Mouse (Mus musculus) thymus, postnatal 4 days (tissue): Measurements from ENCODE around the gene Gm5773.
"Not testable (repeated sequence)": the region's sequence is repeated elsewhere in the genome, so short reads cannot be mapped to it uniquely, and the experiment has no call there.

ENCODE experiments used
- DNase-seq: peaks from one replicate; pipeline ENCODE4 v3.0.0; 2021

Gm5773 gene

DNA sequence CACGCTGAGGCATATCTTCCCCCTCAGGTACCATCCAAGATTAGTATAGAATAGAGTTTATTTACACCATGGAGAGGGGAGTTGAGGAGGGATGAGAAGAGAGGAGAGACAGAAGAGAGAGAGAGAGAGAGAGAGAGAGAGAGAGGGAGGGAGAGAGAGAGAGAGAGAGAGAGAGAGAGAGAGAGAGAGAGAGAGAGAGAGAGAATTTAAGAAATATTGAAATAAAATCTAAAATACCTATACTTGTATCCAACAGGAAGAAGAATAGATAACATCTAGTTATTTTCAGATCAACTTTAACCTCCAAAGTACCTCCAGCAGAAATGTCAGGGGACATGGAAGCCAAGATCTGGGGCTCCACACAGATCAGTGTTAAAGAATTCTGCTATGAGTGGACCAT lies at the start of gene Gm5773:
Gm5773 (plus strand) TSS at position 301 of the 400 bp plus-strand sequence.
- not testable (repeated sequence) for DNase-seq

DNA sequence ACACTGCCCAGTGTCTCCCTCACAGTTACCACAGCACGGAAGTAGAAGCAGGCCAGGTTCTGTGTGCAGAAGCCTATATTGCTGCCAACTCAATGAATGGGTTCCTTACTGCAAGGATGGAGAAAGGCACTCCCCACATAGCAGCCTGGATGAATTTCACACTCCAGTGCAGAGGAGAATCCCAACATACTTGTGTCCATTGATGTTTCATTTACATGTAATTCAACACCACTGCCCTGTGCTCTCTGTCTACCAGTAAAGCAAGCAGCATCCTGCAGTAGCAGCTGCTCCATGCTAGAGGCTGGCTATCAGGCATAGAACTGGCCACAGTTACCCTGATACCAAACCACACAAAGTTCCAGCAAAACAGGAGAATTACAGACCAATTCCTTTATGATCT lies 27.3 kb upstream of the Gm5773 start:
- DNase-seq = not testable (repeated sequence)

- DNase-seq = not testable (repeated sequence)
These were observed 18.8 kb upstream of the Gm5773 start for GRCm38 (mm10) chr3:93754022-93754421.

DNA sequence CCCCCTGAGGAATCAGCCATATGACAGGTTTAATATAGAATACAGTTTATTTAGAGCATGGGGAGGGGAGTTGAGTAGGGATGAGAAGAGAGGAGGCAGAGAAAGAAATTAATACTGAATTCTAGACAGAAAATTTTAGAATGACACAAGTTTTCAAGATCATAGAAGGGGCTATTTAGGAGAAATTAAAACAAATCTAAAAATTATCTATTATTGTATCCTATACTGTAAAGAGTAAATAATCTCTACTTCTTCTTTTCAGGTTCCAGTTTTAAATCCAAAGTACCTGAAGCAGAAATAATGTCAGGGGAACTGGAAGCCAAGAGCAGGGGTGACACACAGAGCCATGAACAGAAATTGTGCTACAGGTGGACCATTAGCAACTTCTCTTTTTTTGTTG lies 23.3 kb downstream of the Gm5773 start, which contains the start of gene Tdpoz4:
Tdpoz4 (plus strand) TSS at position 301 of the 400 bp plus-strand sequence.
- not testable (repeated sequence) for DNase-seq

DNA sequence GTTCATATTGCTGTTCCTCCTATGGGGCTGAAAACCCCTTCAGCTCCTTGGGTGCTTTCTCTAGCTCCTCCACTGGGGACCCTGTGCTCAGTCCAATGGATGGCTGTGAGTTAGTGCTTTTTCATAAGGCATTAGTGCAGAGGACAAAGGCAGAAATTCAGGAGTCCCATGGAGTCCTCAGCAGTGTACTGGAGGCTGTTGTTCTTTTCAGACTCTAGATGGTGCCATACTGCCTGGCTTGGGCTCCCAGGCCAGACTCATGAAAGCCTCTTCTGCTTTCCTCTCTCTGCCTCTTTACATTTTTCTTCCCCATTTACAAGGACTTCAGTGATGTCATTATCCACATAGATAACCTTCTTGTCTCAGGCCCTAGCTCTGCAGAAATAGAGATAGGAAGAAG lies 40.5 kb downstream of the Gm5773 start:
- not testable (repeated sequence) for DNase-seq
